Mouse (Mus musculus) thymus, adult 18-20 months (tissue): ENCODE measurements around the gene Aspn.

Source experiments
- DNase-seq, 2 experiments: peaks; one replicate each; pipeline ENCODE4 v3.0.0; 2022; ENCODE audit warnings: mixed read lengths in 2 of 2

Gene Aspn

GRCm38 (mm10) chr13:49544279-49544678, at the start of gene Aspn:
Aspn (plus strand) TSS chr13:49544443.
- no peak for DNase-seq

GRCm38 (mm10) chr13:49504510-49504909, 39.7 kb upstream of the Aspn start, which contains the start of gene Ecm2:
Ecm2 (plus strand) TSS chr13:49504810.
- DNase-seq: no peak

- no peak for DNase-seq
These were observed 38.5 kb upstream of the Aspn start for GRCm38 (mm10) chr13:49505776-49506175.

- no peak for DNase-seq
These were observed 37.1 kb upstream of the Aspn start for GRCm38 (mm10) chr13:49507176-49507575.

GRCm38 (mm10) chr13:49518761-49519160, 25.5 kb upstream of the Aspn start:
- no peak for DNase-seq

GRCm38 (mm10) chr13:49526235-49526634, 18.0 kb upstream of the Aspn start:
- no peak for DNase-seq

GRCm38 (mm10) chr13:49530636-49531035, 13.6 kb upstream of the Aspn start:
- DNase-seq: no peak

- no peak for DNase-seq
These were observed 7.3 kb upstream of the Aspn start for GRCm38 (mm10) chr13:49536946-49537345.

- DNase-seq: no peak
These were observed 5.5 kb upstream of the Aspn start for GRCm38 (mm10) chr13:49538693-49539092.

- no peak for DNase-seq
These were observed 1.4 kb downstream of the Aspn start for GRCm38 (mm10) chr13:49545646-49546045.

- DNase-seq: no peak
These were observed 2.3 kb downstream of the Aspn start for GRCm38 (mm10) chr13:49546517-49546916.

GRCm38 (mm10) chr13:49547563-49548150, 3.4 kb downstream of the Aspn start:
- no peak for DNase-seq

- no peak for DNase-seq
These were observed 5.4 kb downstream of the Aspn start for GRCm38 (mm10) chr13:49549616-49550015.

- no peak for DNase-seq
These were observed 10.3 kb downstream of the Aspn start for GRCm38 (mm10) chr13:49554519-49554918.

- no peak for DNase-seq
These were observed 12.0 kb downstream of the Aspn start for GRCm38 (mm10) chr13:49556203-49556602.

- no peak for DNase-seq
These were observed 12.7 kb downstream of the Aspn start for GRCm38 (mm10) chr13:49556924-49557323.

- no peak for DNase-seq
These were observed 14.9 kb downstream of the Aspn start for GRCm38 (mm10) chr13:49559185-49559584.

GRCm38 (mm10) chr13:49560886-49561285, 16.6 kb downstream of the Aspn start:
- DNase-seq: no peak

GRCm38 (mm10) chr13:49564347-49564746, 20.1 kb downstream of the Aspn start:
- no peak for DNase-seq

GRCm38 (mm10) chr13:49570371-49570770, 26.1 kb downstream of the Aspn start:
- DNase-seq: no peak

GRCm38 (mm10) chr13:49571418-49571817, 27.2 kb downstream of the Aspn start:
- no peak for DNase-seq

- DNase-seq: no peak
These were observed 37.6 kb downstream of the Aspn start, which contains the start of gene Omd for GRCm38 (mm10) chr13:49581541-49582530. Omd (plus strand) TSS chr13:49582462.

- no peak for DNase-seq
These were observed 39.6 kb downstream of the Aspn start for GRCm38 (mm10) chr13:49583859-49584258.
